In genomic region chr1:106349116-106349515, GRCm38 (mm10) we compare ENCODE assay signal across 30 mouse cellular contexts.
"Had no signal": no experiment of that assay in that cellular context is flagged by ENCODE, and none has a peak within 500 bp of the region (broad histone marks: within the 10 kb centered on the region; RNA-seq: fewer than 3 reads in every experiment).

No protein-coding gene starts in this region.

- H3K27me3 ChIP-seq: limb, embryonic 12.5 days; limb, embryonic 13.5 days; limb, embryonic 15.5 days; liver, embryonic 12.5 days; liver, embryonic 13.5 days; liver, embryonic 15.5 days; lung, embryonic 15.5 days; megakaryocyte, embryonic 14.5 days; midbrain, embryonic 12.5 days; midbrain, embryonic 15.5 days; neural tube, embryonic 12.5 days had no signal

- H3K4me1 ChIP-seq: limb, embryonic 10.5 days; limb, embryonic 15.5 days; liver, embryonic 12.5 days; liver, embryonic 13.5 days; liver, embryonic 15.5 days; lung, embryonic 15.5 days; megakaryocyte, embryonic 14.5 days; midbrain, embryonic 10.5 days; midbrain, embryonic 15.5 days; neural tube, embryonic 12.5 days had no signal

- H3K36me3 ChIP-seq: liver, embryonic 13.5 days; liver, embryonic 15.5 days had no signal

- H3K9ac ChIP-seq: limb, embryonic 12.5 days; limb, embryonic 13.5 days; limb, embryonic 15.5 days; liver, embryonic 12.5 days; liver, embryonic 13.5 days; liver, embryonic 14.5 days; liver, embryonic 15.5 days; liver, postnatal 0 days; lung, embryonic 14.5 days; lung, embryonic 15.5 days; midbrain, embryonic 12.5 days; midbrain, embryonic 15.5 days; neural tube, embryonic 12.5 days had no signal

- ATAC-seq: liver, embryonic 12.5 days; liver, postnatal 0 days; lung, postnatal 0 days; midbrain, embryonic 15.5 days; midbrain, embryonic 16.5 days had no signal

- H3K4me2 ChIP-seq: limb, embryonic 12.5 days; limb, embryonic 13.5 days; limb, embryonic 15.5 days; liver, embryonic 11.5 days; liver, embryonic 12.5 days; liver, embryonic 13.5 days; liver, embryonic 15.5 days; lung, embryonic 14.5 days; lung, embryonic 15.5 days; midbrain, embryonic 12.5 days; midbrain, embryonic 15.5 days; neural tube, embryonic 12.5 days had no signal

- DNase-seq: left cerebral cortex, postnatal 4 days; liver; liver, embryonic 13.5 days; liver, postnatal 0 days; lung, adult 18-20 months; lung, adult 2 months; lung, embryonic 14.5 days; lung, postnatal 10 days; lung, postnatal 14 days; lung, postnatal 36 days; lung, postnatal 4 days; midbrain, embryonic 14.5 days had no signal

- H3K4me3 ChIP-seq: limb, embryonic 10.5 days; limb, embryonic 12.5 days; limb, embryonic 13.5 days; limb, embryonic 15.5 days; liver, embryonic 12.5 days; liver, embryonic 13.5 days; liver, embryonic 15.5 days; lung, embryonic 15.5 days; megakaryocyte, embryonic 14.5 days; midbrain, embryonic 10.5 days; midbrain, embryonic 12.5 days; midbrain, embryonic 15.5 days; myocyte; neural tube, embryonic 12.5 days had no signal

- H3K27ac ChIP-seq: limb, embryonic 10.5 days; limb, embryonic 12.5 days; limb, embryonic 13.5 days; limb, embryonic 15.5 days; liver, embryonic 12.5 days; liver, embryonic 13.5 days; liver, embryonic 14.5 days; liver, embryonic 15.5 days; lung, embryonic 15.5 days; macrophage; midbrain, embryonic 10.5 days; midbrain, embryonic 12.5 days; midbrain, embryonic 15.5 days; neural tube, embryonic 12.5 days had no signal

- H3K9me3 ChIP-seq: limb, embryonic 10.5 days; limb, embryonic 12.5 days; limb, embryonic 13.5 days; limb, embryonic 15.5 days; liver, embryonic 12.5 days; liver, embryonic 13.5 days; liver, embryonic 15.5 days; lung, embryonic 15.5 days; megakaryocyte, embryonic 14.5 days; midbrain, embryonic 10.5 days; midbrain, embryonic 12.5 days; midbrain, embryonic 15.5 days; neural tube, embryonic 12.5 days had no signal
